Comparison of ENCODE assay signal across 8 mouse cellular contexts in the genomic region with DNA sequence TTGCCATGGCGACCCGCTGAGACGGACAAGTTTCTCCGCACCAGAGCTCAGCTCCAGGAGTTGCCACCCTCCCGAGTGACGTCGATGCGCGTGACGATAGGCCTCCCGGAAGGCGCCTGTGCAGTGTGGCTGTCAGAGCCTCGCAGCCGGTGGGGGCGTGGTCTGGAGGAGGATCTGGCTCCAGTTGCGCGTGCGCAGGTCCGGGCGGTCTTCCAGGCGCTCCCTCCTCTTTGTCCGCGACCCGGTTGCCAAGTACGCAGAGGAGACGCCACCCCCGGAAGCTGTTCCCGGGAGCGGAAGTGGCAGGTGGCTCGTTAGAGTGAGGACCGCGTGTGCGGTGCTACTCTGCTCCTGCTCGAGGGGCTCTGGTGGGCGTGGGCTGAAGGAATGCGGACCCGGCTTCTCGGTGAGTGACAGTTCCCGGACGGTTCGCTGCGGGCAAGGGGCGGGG. TPM values are rescaled to one million over a fixed set of nuclear protein-coding genes. Genes with fewer than 3 reads are reported as not detected.
DNase-seq lines count a peak whose midpoint lies in the region; ATAC-seq and TF ChIP-seq lines count a peak whose summit lies in the region.

No protein-coding gene starts in this region.

- peak; percentile 44; the same call in 1 of the 2 replicates for TF ChIP-seq POLR2A in brain, embryonic 14.5 days (IDR thresholded peaks at IDR 0.05; ENCODE audit: borderline replicate concordance, extremely low read depth, insufficient read depth, insufficient read length, poor library complexity, severe bottlenecking)
- TF ChIP-seq POLR2A in liver, adult 2 months (IDR thresholded peaks at IDR 0.05; ENCODE audit: extremely low read depth, insufficient read depth, low read length), result no peak
- TF ChIP-seq POLR2A in myocyte (IDR thresholded peaks at IDR 0.05; ENCODE audit: insufficient read length, low read depth), result peak; percentile 82

- H3K79me3 ChIP-seq in C2C12 (ENCODE audit: low read depth), result peaks cover 19% of the 10 kb centered on the region

- ATAC-seq in heart, embryonic 11.5 days (replicated peaks; ENCODE audit: insufficient number of reproducible peaks, low FRiP score, low TSS enrichment), result peak; percentile 99
- peak; percentile 100 for ATAC-seq in kidney, embryonic 16.5 days (ENCODE audit: low FRiP score, low TSS enrichment)

- H3K27me3 ChIP-seq in C2C12 (ENCODE audit: control insufficient read depth, insufficient read depth, insufficient read length) (peaks cover 3% of the 10 kb centered on the region), myocyte (ENCODE audit: control insufficient read depth, insufficient read depth, insufficient read length) (peaks cover 7% of the 10 kb centered on the region)
- H3K27me3 ChIP-seq in erythroblast, embryonic 14.5 days (ENCODE audit: control insufficient read depth), result peaks cover 4% of the 10 kb centered on the region
- H3K27me3 ChIP-seq in heart, embryonic 11.5 days (ENCODE audit: control insufficient read depth, insufficient read depth, low read length), result no peaks in the 10 kb centered on the region
- H3K27me3 ChIP-seq in kidney, embryonic 16.5 days (ENCODE audit: insufficient read depth, low read length), result no peaks in the 10 kb centered on the region
- no peaks in the 10 kb centered on the region for H3K27me3 ChIP-seq in liver, adult 2 months (ENCODE audit: control insufficient read depth, insufficient read depth, low read length)
- H3K27me3 ChIP-seq in splenic B cell, adult 2 months (ENCODE audit: control insufficient read depth, insufficient read depth, low read length, poor library complexity, severe bottlenecking), result no peaks in the 10 kb centered on the region

- H3K4me3 ChIP-seq in C2C12 (ENCODE audit: insufficient read depth, poor library complexity, severe bottlenecking) (peak overlapping the region; percentile 75), myocyte (peak overlapping the region; percentile 44)
- H3K4me3 ChIP-seq in erythroblast, embryonic 14.5 days (replicated peaks), result peak overlapping the region; percentile 76
- peak overlapping the region; percentile 69 for H3K4me3 ChIP-seq in heart, embryonic 11.5 days (ENCODE audit: low read depth, low read length)
- peak overlapping the region; percentile 55 for H3K4me3 ChIP-seq in kidney, embryonic 16.5 days (ENCODE audit: low read length)
- peak overlapping the region; percentile 73 for H3K4me3 ChIP-seq in liver, adult 2 months (ENCODE audit: insufficient read depth, low read depth, low read length)

- peaks cover 18% of the 10 kb centered on the region for H3K4me1 ChIP-seq in erythroblast, embryonic 14.5 days (ENCODE audit: control insufficient read depth)
- no peaks in the 10 kb centered on the region; the same call in 1 of the 2 replicates for H3K4me1 ChIP-seq in heart, embryonic 11.5 days (ENCODE audit: control insufficient read depth, insufficient read depth, low read length)
- H3K4me1 ChIP-seq in kidney, embryonic 16.5 days (ENCODE audit: insufficient read depth, low read length), result peaks cover 10% of the 10 kb centered on the region
- peaks cover 2% of the 10 kb centered on the region; the same call in 1 of the 2 replicates for H3K4me1 ChIP-seq in liver, adult 2 months (ENCODE audit: control insufficient read depth, insufficient read depth, low read length)

- H3ac ChIP-seq in C2C12 (ENCODE audit: control insufficient read depth, insufficient read length, low read depth), result peak overlapping the region; percentile 77
- no peak overlapping the region for H3ac ChIP-seq in myocyte (ENCODE audit: control insufficient read depth, insufficient read length)

- DNase-seq in brain, embryonic 14.5 days (ENCODE audit: low read depth), result peak; percentile 100
- DNase-seq in liver, adult 2 months (ENCODE audit: extremely low read depth, low read depth, low spot score), result peak; percentile 90
- DNase-seq in splenic B cell, adult 2 months (ENCODE audit: low read depth, low spot score), result peak; percentile 99

- H3K79me2 ChIP-seq in C2C12 (ENCODE audit: control insufficient read depth, insufficient read depth), result peaks cover 30% of the 10 kb centered on the region
- 0 out of 2 replicates have a peak, but pooled peaks cover 3% of the 10 kb centered on the region for H3K79me2 ChIP-seq in liver, adult 2 months (ENCODE audit: control insufficient read depth, insufficient read depth, low read length)
- peaks cover 6% of the 10 kb centered on the region for H3K79me2 ChIP-seq in myocyte (ENCODE audit: control insufficient read depth, insufficient read depth)

- H3K9ac ChIP-seq in heart, embryonic 11.5 days (ENCODE audit: low read depth, low read length), result peak overlapping the region; percentile 65
- H3K9ac ChIP-seq in kidney, embryonic 16.5 days (replicated peaks; ENCODE audit: low read length), result peak overlapping the region; percentile 55
- H3K9ac ChIP-seq in liver, adult 2 months (ENCODE audit: low read depth, low read length), result peak overlapping the region; percentile 66

- H3K36me3 ChIP-seq in C2C12 (ENCODE audit: control insufficient read depth, insufficient read depth), result peaks cover 18% of the 10 kb centered on the region
- H3K36me3 ChIP-seq in erythroblast, embryonic 14.5 days (ENCODE audit: control insufficient read depth), result peaks cover 21% of the 10 kb centered on the region
- H3K36me3 ChIP-seq in heart, embryonic 11.5 days (ENCODE audit: control insufficient read depth, insufficient read depth, low read length), result peaks cover 10% of the 10 kb centered on the region
- peaks cover 20% of the 10 kb centered on the region for H3K36me3 ChIP-seq in kidney, embryonic 16.5 days (ENCODE audit: insufficient read depth, low read length)
- H3K36me3 ChIP-seq in liver, adult 2 months (ENCODE audit: control insufficient read depth, insufficient read depth, low read length), result peaks cover 24% of the 10 kb centered on the region
- H3K36me3 ChIP-seq in myocyte (ENCODE audit: control insufficient read depth, insufficient read depth), result peaks cover 7% of the 10 kb centered on the region
- H3K36me3 ChIP-seq in splenic B cell, adult 2 months (ENCODE audit: control insufficient read depth, insufficient read depth, low read length, poor library complexity, severe bottlenecking), result peaks cover 3% of the 10 kb centered on the region; the same call in 1 of the 2 replicates

- no peak for TF ChIP-seq CTCF in C2C12 (IDR thresholded peaks at IDR 0.05; ENCODE audit: control insufficient read depth, insufficient read depth, insufficient read length)
- TF ChIP-seq CTCF in brain, embryonic 14.5 days (IDR thresholded peaks at IDR 0.05; ENCODE audit: borderline replicate concordance, extremely low read depth, insufficient read depth, insufficient read length), result no peak
- TF ChIP-seq CTCF in liver, adult 2 months (IDR thresholded peaks at IDR 0.05; ENCODE audit: low read depth, low read length), result no peak

- under 1% methylated on average over 43 of the region's 43 CpGs for WGBS in heart, embryonic 11.5 days (ENCODE audit: insufficient replicate concordance)
- under 1% methylated on average over 43 of the region's 43 CpGs for WGBS in kidney, embryonic 16.5 days
- under 1% methylated on average over 43 of the region's 43 CpGs for WGBS in liver, adult 2 months

- H3K9me3 ChIP-seq in erythroblast, embryonic 14.5 days (ENCODE audit: control insufficient read depth, low read length), result peaks cover 18% of the 10 kb centered on the region
- no peaks in the 10 kb centered on the region for H3K9me3 ChIP-seq in heart, embryonic 11.5 days (replicated peaks; ENCODE audit: control insufficient read depth, low read length)
- H3K9me3 ChIP-seq in kidney, embryonic 16.5 days (ENCODE audit: low read length), result no peaks in the 10 kb centered on the region

- H3K27ac ChIP-seq in heart, embryonic 11.5 days (ENCODE audit: low read depth, low read length), result no peak overlapping the region
- no peak overlapping the region for H3K27ac ChIP-seq in kidney, embryonic 16.5 days (ENCODE audit: low read length)
- 0 out of 2 replicates have a peak overlapping the region, but pooled peaks have one; percentile 11 for H3K27ac ChIP-seq in liver, adult 2 months (replicated peaks; ENCODE audit: insufficient read depth, low read depth, low read length)

- peak overlapping the region; percentile 77 for H3K4me2 ChIP-seq in heart, embryonic 11.5 days
- peak overlapping the region; percentile 73 for H3K4me2 ChIP-seq in kidney, embryonic 16.5 days (replicated peaks; ENCODE audit: low read depth, low read length)
- peak overlapping the region; percentile 68 for H3K4me2 ChIP-seq in myocyte (ENCODE audit: low read depth)

TF ChIP-seq in C2C12, 6 proteins besides CTCF, POLR2A, EP300 and RAD21 (continues in another document):
- TF ChIP-seq MYOG (IDR thresholded peaks at IDR 0.05; ENCODE audit: control insufficient read depth, extremely low read depth, insufficient read length), result no peak

TF ChIP-seq in myocyte, 11 proteins besides CTCF, POLR2A, EP300 and RAD21 (continues in another document):
- no peak for TF ChIP-seq TCF3 (IDR thresholded peaks at IDR 0.05; ENCODE audit: insufficient read length, low read depth)

RNA-seq across cellular contexts. Expression of a gene that starts 2.2 kb away (rescaled TPM):
- polyA plus RNA-seq in C2C12 (2012; fragmentation: generic; extraction: Trizol), result 4.6 TPM
- 13.2 and 13.3 TPM in 2 replicates for polyA plus RNA-seq in brain, embryonic 14.5 days (2012; rRNA removed)
- polyA plus RNA-seq in erythroblast, embryonic 14.5 days (2012), result 0.03 TPM in 1 of 2 replicates, not detected in the other
- polyA plus RNA-seq in heart, embryonic 11.5 days (2014; fragmentation: Nextera tagmentation; extraction: Ambion mirVana), result 5.6 and 6.7 TPM in 2 replicates
- polyA plus RNA-seq in kidney, embryonic 16.5 days (2015; fragmentation: Nextera tagmentation; extraction: Ambion mirVana), result 10.1 and 10.8 TPM in 2 replicates
- 3.3 and 3.7 TPM in 2 replicates for total RNA-seq in liver, adult 2 months (2014; rRNA removed)
- 1.6 and 1.7 TPM in 2 replicates for polyA plus RNA-seq in liver, adult 2 months (2012; rRNA removed)
- 2.8 TPM for polyA plus RNA-seq in myocyte (2012; fragmentation: generic; extraction: Trizol)

RNA-seq across cellular contexts. Expression of a gene that starts 49.1 kb away (rescaled TPM):
- polyA plus RNA-seq in C2C12 (2012; fragmentation: generic; extraction: Trizol) (0.01 TPM), myocyte (2012; fragmentation: generic; extraction: Trizol) (0.01 TPM)
- polyA plus RNA-seq in brain, embryonic 14.5 days (2012; rRNA removed), result 0.30 and 0.41 TPM in 2 replicates
- polyA plus RNA-seq in erythroblast, embryonic 14.5 days (2012), result under 0.01 TPM in 1 of 2 replicates, not detected in the other
- polyA plus RNA-seq in heart, embryonic 11.5 days (2014; fragmentation: Nextera tagmentation; extraction: Ambion mirVana), result 0.14 and 0.28 TPM in 2 replicates
- 0.05 and 0.14 TPM in 2 replicates for polyA plus RNA-seq in kidney, embryonic 16.5 days (2015; fragmentation: Nextera tagmentation; extraction: Ambion mirVana)
- total RNA-seq in liver, adult 2 months (2014; rRNA removed), result under 0.01 TPM in 1 of 2 replicates, not detected in the other
- not detected in 2 replicates for polyA plus RNA-seq in liver, adult 2 months (2012; rRNA removed)

RNA-seq across cellular contexts. Expression of a gene that starts 49.7 kb away (rescaled TPM):
- not detected for polyA plus RNA-seq in C2C12 (2012; fragmentation: generic; extraction: Trizol)
- polyA plus RNA-seq in brain, embryonic 14.5 days (2012; rRNA removed), result 40.6 and 45.5 TPM in 2 replicates
- not detected in 2 replicates for polyA plus RNA-seq in erythroblast, embryonic 14.5 days (2012)
- polyA plus RNA-seq in heart, embryonic 11.5 days (2014; fragmentation: Nextera tagmentation; extraction: Ambion mirVana), result 2.8 and 2.9 TPM in 2 replicates
- 0.36 TPM in 1 of 2 replicates, not detected in the other for polyA plus RNA-seq in kidney, embryonic 16.5 days (2015; fragmentation: Nextera tagmentation; extraction: Ambion mirVana)
- total RNA-seq in liver, adult 2 months (2014; rRNA removed), result not detected in 2 replicates
- polyA plus RNA-seq in liver, adult 2 months (2012; rRNA removed), result not detected in 2 replicates
- polyA plus RNA-seq in myocyte (2012; fragmentation: generic; extraction: Trizol), result not detected

Comparison
In these comparisons a context has a peak if more than half of its experiments do, and no peak if none do; other contexts are left out.
1. RNA of a gene that starts 49.7 kb away (polyA plus RNA-seq): 40.6 to 45.5 TPM in brain, embryonic 14.5 days; 2.8 to 2.9 TPM in heart, embryonic 11.5 days, 0.36 TPM in kidney, embryonic 16.5 days, not detected in liver, adult 2 months, not detected in C2C12 (single experiment), not detected in erythroblast, embryonic 14.5 days and not detected in myocyte (single experiment); every median in the first group is over 10 times any median in the second.
2. Peak in every context shown above with its lines, with median percentiles within 50 percentile points of each other: H3K4me3 ChIP-seq, DNase-seq, H3K4me2 ChIP-seq and H3K9ac ChIP-seq.